In genomic region chr9:58051937-58052336, GRCm38 (mm10) we compare ENCODE assay signal across 15 mouse cellular contexts. TPM values are rescaled to one million over a fixed set of nuclear protein-coding genes. Genes with fewer than 3 reads are reported as not detected.
DNase-seq lines count a peak whose midpoint lies in the region; ATAC-seq and TF ChIP-seq lines count a peak whose summit lies in the region.
"Had no signal": no experiment of that assay in that cellular context is flagged by ENCODE, and none has a peak within 500 bp of the region (broad histone marks: within the 10 kb centered on the region; RNA-seq: fewer than 3 reads in every experiment).

No protein-coding gene starts in this region.

- no peak for DNase-seq in heart, adult 2 months
- DNase-seq in heart, postnatal 14 days = no peak
- DNase-seq in thymus, postnatal 0 days (ENCODE audit: low spot score) = no peak
- no peak for DNase-seq in c-Kit-positive CD71-positive TER-119-positive erythroid progenitor cells, embryonic 14.5 days (ENCODE audit: low spot score)
- DNase-seq: adrenal gland, adult 8-10 months; cerebellum, adult 11-12 months; kidney, postnatal 25 days; liver, embryonic 13.5 days had no signal

- intact Hi-C loops in heart, adult 2 months (cut with DNase I) = no loop called here
- intact Hi-C loops in heart, postnatal 14 days (cut with DNase I) = no loop called here

- no peaks in the 10 kb centered on the region for H3K79me2 ChIP-seq in heart, adult 2 months (replicated peaks; ENCODE audit: control insufficient read depth, insufficient read depth, low read length)

- no peak for TF ChIP-seq POLR2A in heart, adult 2 months (IDR thresholded peaks at IDR 0.05; ENCODE audit: insufficient read depth, low read depth, low read length)

- TF ChIP-seq EP300 in heart, adult 2 months (IDR thresholded peaks at IDR 0.05; ENCODE audit: insufficient read depth, low read depth, low read length) = no peak

- WGBS in heart, adult 2 months = 51% methylated on average over 5 of the region's 5 CpGs
- WGBS in midbrain, embryonic 12.5 days = 29% methylated on average over 5 of the region's 5 CpGs
- 25% methylated on average over 5 of the region's 5 CpGs for WGBS in midbrain, embryonic 16.5 days
- 24% methylated on average over 5 of the region's 5 CpGs for WGBS in forebrain, embryonic 15.5 days
- WGBS in neural tube, embryonic 15.5 days = 28% methylated on average over 5 of the region's 5 CpGs

- ATAC-seq in midbrain, embryonic 12.5 days (ENCODE audit: low FRiP score, low read depth) = no peak
- no peak for ATAC-seq in midbrain, embryonic 16.5 days
- ATAC-seq in forebrain, embryonic 15.5 days (replicated peaks) = no peak
- 0 out of 2 replicates have a peak, but pooled peaks have one; percentile 8 for ATAC-seq in neural tube, embryonic 15.5 days (ENCODE audit: low FRiP score)

- H3K9me3 ChIP-seq in midbrain, embryonic 12.5 days = no peaks in the 10 kb centered on the region
- no peaks in the 10 kb centered on the region for H3K9me3 ChIP-seq in midbrain, embryonic 16.5 days (replicated peaks; ENCODE audit: control insufficient read depth, low read length, poor library complexity, severe bottlenecking)
- H3K9me3 ChIP-seq in forebrain, embryonic 15.5 days = no peaks in the 10 kb centered on the region
- H3K9me3 ChIP-seq in neural tube, embryonic 15.5 days (replicated peaks) = no peaks in the 10 kb centered on the region
- H3K9me3 ChIP-seq: embryonic facial prominence, embryonic 13.5 days; liver, embryonic 13.5 days; stomach, embryonic 15.5 days had no signal

- H3K4me3 ChIP-seq in heart, adult 2 months = no peak overlapping the region
- H3K4me3 ChIP-seq in midbrain, embryonic 12.5 days = no peak overlapping the region
- no peak overlapping the region for H3K4me3 ChIP-seq in midbrain, embryonic 16.5 days (ENCODE audit: low read depth, low read length)
- H3K4me3 ChIP-seq in forebrain, embryonic 15.5 days = no peak overlapping the region
- H3K4me3 ChIP-seq in neural tube, embryonic 15.5 days (replicated peaks) = no peak overlapping the region
- H3K4me3 ChIP-seq: embryonic facial prominence, embryonic 13.5 days; liver, embryonic 13.5 days; stomach, embryonic 15.5 days had no signal

- H3K4me1 ChIP-seq in heart, adult 2 months (ENCODE audit: control insufficient read depth, insufficient read depth, low read length) = no peaks in the 10 kb centered on the region
- peaks cover 71% of the 10 kb centered on the region for H3K4me1 ChIP-seq in midbrain, embryonic 12.5 days
- peaks cover 37% of the 10 kb centered on the region for H3K4me1 ChIP-seq in midbrain, embryonic 16.5 days (ENCODE audit: control insufficient read depth, insufficient read depth, low read length)
- H3K4me1 ChIP-seq in forebrain, embryonic 15.5 days = peaks cover 68% of the 10 kb centered on the region
- peaks cover 58% of the 10 kb centered on the region for H3K4me1 ChIP-seq in neural tube, embryonic 15.5 days
- H3K4me1 ChIP-seq: liver, embryonic 13.5 days; stomach, embryonic 15.5 days had no signal

- peak; percentile 20; the same call in 1 of the 2 replicates for TF ChIP-seq CTCF in heart, adult 2 months (IDR thresholded peaks at IDR 0.05)

- no peak overlapping the region for H3K27ac ChIP-seq in heart, adult 2 months
- H3K27ac ChIP-seq in midbrain, embryonic 12.5 days (replicated peaks) = peak overlapping the region; percentile 36
- H3K27ac ChIP-seq in midbrain, embryonic 16.5 days (ENCODE audit: low read length) = no peak overlapping the region
- H3K27ac ChIP-seq in forebrain, embryonic 15.5 days (replicated peaks) = peak overlapping the region; percentile 66
- no peak overlapping the region for H3K27ac ChIP-seq in neural tube, embryonic 15.5 days (replicated peaks)
- H3K27ac ChIP-seq: embryonic facial prominence, embryonic 13.5 days; liver, embryonic 13.5 days; macrophage; stomach, embryonic 15.5 days had no signal

- H3K27me3 ChIP-seq in heart, adult 2 months (ENCODE audit: control insufficient read depth, insufficient read depth, low read length) = no peaks in the 10 kb centered on the region
- peaks cover 51% of the 10 kb centered on the region for H3K27me3 ChIP-seq in midbrain, embryonic 12.5 days
- H3K27me3 ChIP-seq in midbrain, embryonic 16.5 days (ENCODE audit: control insufficient read depth, insufficient read depth, low read depth, low read length) = no peaks in the 10 kb centered on the region
- no peaks in the 10 kb centered on the region for H3K27me3 ChIP-seq in forebrain, embryonic 15.5 days
- 0 out of 2 replicates have a peak, but pooled peaks cover 5% of the 10 kb centered on the region for H3K27me3 ChIP-seq in neural tube, embryonic 15.5 days (replicated peaks)

- H3K36me3 ChIP-seq in heart, adult 2 months (ENCODE audit: control insufficient read depth, insufficient read depth, low read length) = no peaks in the 10 kb centered on the region
- H3K36me3 ChIP-seq in midbrain, embryonic 12.5 days = no peaks in the 10 kb centered on the region
- no peaks in the 10 kb centered on the region for H3K36me3 ChIP-seq in midbrain, embryonic 16.5 days (ENCODE audit: control insufficient read depth, insufficient read depth, low read length)
- no peaks in the 10 kb centered on the region for H3K36me3 ChIP-seq in forebrain, embryonic 15.5 days
- H3K36me3 ChIP-seq in neural tube, embryonic 15.5 days = no peaks in the 10 kb centered on the region
- H3K36me3 ChIP-seq: embryonic facial prominence, embryonic 13.5 days; liver, embryonic 13.5 days; stomach, embryonic 15.5 days had no signal

- no peak overlapping the region for H3K9ac ChIP-seq in heart, adult 2 months (ENCODE audit: low read depth, low read length)
- no peak overlapping the region for H3K9ac ChIP-seq in midbrain, embryonic 12.5 days (replicated peaks)
- no peak overlapping the region for H3K9ac ChIP-seq in midbrain, embryonic 16.5 days (ENCODE audit: low read depth, low read length)
- H3K9ac ChIP-seq in forebrain, embryonic 15.5 days (replicated peaks) = no peak overlapping the region
- no peak overlapping the region for H3K9ac ChIP-seq in neural tube, embryonic 15.5 days (replicated peaks)
- H3K9ac ChIP-seq: embryonic facial prominence, embryonic 13.5 days; liver, embryonic 13.5 days; stomach, embryonic 15.5 days had no signal

- no peak overlapping the region for H3K4me2 ChIP-seq in midbrain, embryonic 12.5 days (replicated peaks)
- H3K4me2 ChIP-seq in midbrain, embryonic 16.5 days (ENCODE audit: low read length) = no peak overlapping the region
- no peak overlapping the region for H3K4me2 ChIP-seq in forebrain, embryonic 15.5 days (replicated peaks)
- no peak overlapping the region for H3K4me2 ChIP-seq in neural tube, embryonic 15.5 days
- H3K4me2 ChIP-seq: embryonic facial prominence, embryonic 13.5 days; liver, embryonic 13.5 days; stomach, embryonic 15.5 days had no signal

RNA-seq across cellular contexts. Expression of gene Stra6, which starts 11.7 kb away (rescaled TPM):
- total RNA-seq in heart, adult 2 months (2021) = under 1 TPM; 0.34 to 0.65 TPM
- polyA plus RNA-seq in heart, adult 2 months (2012; rRNA removed) = 0.68 and 1.3 TPM in 2 replicates
- total RNA-seq in heart, postnatal 14 days (2021) = under 1 TPM; 0.32 to 0.76 TPM
- polyA plus RNA-seq in midbrain, embryonic 12.5 days (2016; fragmentation: Nextera tagmentation; extraction: Ambion mirVana) = 8.6 and 9.1 TPM in 2 replicates
- polyA plus RNA-seq in midbrain, embryonic 16.5 days (2015; fragmentation: Nextera tagmentation; extraction: Ambion mirVana) = 8.1 and 9.7 TPM in 2 replicates
- polyA plus RNA-seq in forebrain, embryonic 15.5 days (2015; fragmentation: Nextera tagmentation; extraction: Ambion mirVana) = 8.7 and 10.8 TPM in 2 replicates
- 20.6 and 21.5 TPM in 2 replicates for polyA plus RNA-seq in neural tube, embryonic 15.5 days (2015; fragmentation: Nextera tagmentation; extraction: Ambion mirVana)
- polyA plus RNA-seq in thymus, postnatal 0 days (2015; fragmentation: Nextera tagmentation; extraction: Ambion mirVana) = 0.94 and 1.1 TPM in 2 replicates
- polyA plus RNA-seq: macrophage had no signal

RNA-seq across cellular contexts. Expression of gene Cyp11a1, which starts 45.7 kb away (rescaled TPM):
- under 1 TPM in 1 of 2 experiments, not detected in 1; 0.29 TPM for total RNA-seq in heart, adult 2 months (2021)
- polyA plus RNA-seq in heart, adult 2 months (2012; rRNA removed) = 0.06 and 0.29 TPM in 2 replicates
- under 1 TPM; 0.17 to 0.63 TPM for total RNA-seq in heart, postnatal 14 days (2021)
- 0.42 TPM in 1 of 2 replicates, not detected in the other for polyA plus RNA-seq in midbrain, embryonic 12.5 days (2016; fragmentation: Nextera tagmentation; extraction: Ambion mirVana)
- polyA plus RNA-seq in midbrain, embryonic 16.5 days (2015; fragmentation: Nextera tagmentation; extraction: Ambion mirVana) = 0.76 and 1.6 TPM in 2 replicates
- 0.31 and 0.45 TPM in 2 replicates for polyA plus RNA-seq in forebrain, embryonic 15.5 days (2015; fragmentation: Nextera tagmentation; extraction: Ambion mirVana)
- polyA plus RNA-seq in neural tube, embryonic 15.5 days (2015; fragmentation: Nextera tagmentation; extraction: Ambion mirVana) = 1.9 and 4.9 TPM in 2 replicates
- polyA plus RNA-seq in thymus, postnatal 0 days (2015; fragmentation: Nextera tagmentation; extraction: Ambion mirVana) = 2.2 and 2.7 TPM in 2 replicates
- polyA plus RNA-seq: macrophage had no signal

Comparison
In these comparisons a context has a peak if more than half of its experiments do, and no peak if none do; other contexts are left out.
1. H3K27ac ChIP-seq: peak in midbrain, embryonic 12.5 days (single experiment) and forebrain, embryonic 15.5 days (single experiment); none in heart, adult 2 months (single experiment), midbrain, embryonic 16.5 days (single experiment) and neural tube, embryonic 15.5 days (single experiment).